Comparison of ENCODE assay signal across 18 mouse cellular contexts in genomic region chr3:61687933-61688705, GRCm38 (mm10).
A peak's percentile ranks its signal among the peaks of the same experiment; 100 is the strongest.
DNase-seq lines count a peak whose midpoint lies in the region; ATAC-seq and TF ChIP-seq lines count a peak whose summit lies in the region.
"Had no signal": no experiment of that assay in that cellular context is flagged by ENCODE, and none has a peak within 500 bp of the region (broad histone marks: within the 10 kb centered on the region; RNA-seq: fewer than 3 reads in every experiment).

No protein-coding gene starts in this region.

- H3K4me3 ChIP-seq in limb, embryonic 14.5 days (replicated peaks; ENCODE audit: low read length) = no peak overlapping the region
- no peak overlapping the region for H3K4me3 ChIP-seq in limb, embryonic 10.5 days
- H3K4me3 ChIP-seq: heart, embryonic 12.5 days; liver, embryonic 15.5 days; stomach, embryonic 15.5 days had no signal

- no peak for DNase-seq in frontal cortex, postnatal 10 days (ENCODE audit: low spot score in 2 of 2)
- DNase-seq in limb, embryonic 14.5 days (ENCODE audit: low spot score) = peak; percentile 67
- no peak for DNase-seq in limb, embryonic 10.5 days (ENCODE audit: low spot score)
- peak; percentile 73 for DNase-seq in 3T3-L1 (ENCODE audit: low read depth, low spot score)
- peak; percentile 50 for DNase-seq in NIH3T3 (ENCODE audit: low read depth)
- DNase-seq in cerebellum, postnatal 14 days = no peak
- DNase-seq: cerebellum, adult 11 months; gastrocnemius, postnatal 10 days; heart, postnatal 4 days; left cerebral cortex, postnatal 4 days had no signal

- H3K27me3 ChIP-seq in limb, embryonic 14.5 days (ENCODE audit: control insufficient read depth, insufficient read depth, low read length) = no peaks in the 10 kb centered on the region
- no peaks in the 10 kb centered on the region for H3K27me3 ChIP-seq in limb, embryonic 10.5 days (ENCODE audit: low read depth, poor library complexity, severe bottlenecking)
- H3K27me3 ChIP-seq: heart, embryonic 12.5 days; liver, embryonic 15.5 days; stomach, embryonic 15.5 days had no signal

- H3K27ac ChIP-seq in limb, embryonic 14.5 days (replicated peaks; ENCODE audit: low read depth, low read length) = no peak overlapping the region
- no peak overlapping the region for H3K27ac ChIP-seq in limb, embryonic 10.5 days
- H3K27ac ChIP-seq: liver, embryonic 15.5 days; stomach, embryonic 15.5 days had no signal

- H3K4me1 ChIP-seq in limb, embryonic 14.5 days (ENCODE audit: control insufficient read depth, insufficient read depth, low read length) = no peaks in the 10 kb centered on the region
- no peaks in the 10 kb centered on the region for H3K4me1 ChIP-seq in limb, embryonic 10.5 days
- H3K4me1 ChIP-seq: heart, embryonic 12.5 days; liver, embryonic 15.5 days; stomach, embryonic 15.5 days had no signal

- no peak overlapping the region for H3K9ac ChIP-seq in limb, embryonic 14.5 days (ENCODE audit: low read depth, low read length, severe bottlenecking)
- H3K9ac ChIP-seq: heart, embryonic 12.5 days; liver, embryonic 15.5 days; stomach, embryonic 15.5 days had no signal

- peak; percentile 70 for ATAC-seq in frontal cortex, adult (ENCODE audit: low TSS enrichment)
- ATAC-seq in limb, embryonic 14.5 days (ENCODE audit: low FRiP score, low read depth) = no peak
- ATAC-seq in cerebellum, adult (ENCODE audit: insufficient number of reproducible peaks, low FRiP score, low TSS enrichment) = no peak
- ATAC-seq: CD4-positive, CD25-positive, alpha-beta regulatory T cell, adult 4 months; forebrain, embryonic 14.5 days; intestine, embryonic 16.5 days had no signal

- no peaks in the 10 kb centered on the region for H3K36me3 ChIP-seq in limb, embryonic 14.5 days (ENCODE audit: control insufficient read depth, insufficient read depth, low read length)
- no peaks in the 10 kb centered on the region for H3K36me3 ChIP-seq in limb, embryonic 10.5 days
- H3K36me3 ChIP-seq: heart, embryonic 12.5 days; liver, embryonic 15.5 days; stomach, embryonic 15.5 days had no signal

- TF ChIP-seq POLR2A in limb, embryonic 14.5 days (IDR thresholded peaks at IDR 0.05; ENCODE audit: borderline replicate concordance, extremely low read depth, insufficient read depth, insufficient read length) = no peak

- no peaks in the 10 kb centered on the region for H3K9me3 ChIP-seq in limb, embryonic 14.5 days (ENCODE audit: control insufficient read depth, low read length)
- no peaks in the 10 kb centered on the region for H3K9me3 ChIP-seq in limb, embryonic 10.5 days (replicated peaks)
- H3K9me3 ChIP-seq: heart, embryonic 12.5 days; liver, embryonic 15.5 days; stomach, embryonic 15.5 days had no signal

- H3K4me2 ChIP-seq in limb, embryonic 14.5 days (replicated peaks; ENCODE audit: low read depth, low read length, severe bottlenecking) = no peak overlapping the region
- H3K4me2 ChIP-seq: heart, embryonic 12.5 days; liver, embryonic 15.5 days; stomach, embryonic 15.5 days had no signal

- 53% methylated on average over 4 of the region's 4 CpGs for WGBS in limb, embryonic 14.5 days
- 80% methylated on average over 4 of the region's 4 CpGs for WGBS in limb, embryonic 10.5 days

Comparison
In these comparisons a context has a peak if more than half of its experiments do, and no peak if none do; other contexts are left out.
1. DNase-seq: peak in limb, embryonic 14.5 days (single experiment), 3T3-L1 (single experiment) and NIH3T3 (single experiment); none in frontal cortex, postnatal 10 days (0 of 2), limb, embryonic 10.5 days (single experiment) and cerebellum, postnatal 14 days (0 of 2).